Mouse (Mus musculus) C2C12 (cell line): ENCODE measurements around the gene Apob.

Source experiments
- CTCF ChIP-seq: IDR thresholded peaks from one replicate; pipeline ENCODE4 v1.5.1; 2011; ENCODE audit not compliant: control insufficient read depth, insufficient read depth, insufficient read length
- MAX ChIP-seq: IDR thresholded peaks from one replicate; pipeline ENCODE4 v1.6.1; 2011; ENCODE audit warnings: mild to moderate bottlenecking, control low read depth
- MYOD1 ChIP-seq: IDR thresholded peaks from one replicate; pipeline ENCODE4 v1.6.1; 2011; ENCODE audit warnings: low read depth; ENCODE audit not compliant: control insufficient read depth, insufficient read length
- MYOG ChIP-seq: IDR thresholded peaks from one replicate; pipeline ENCODE4 v1.6.1; 2011; ENCODE audit not compliant: control insufficient read depth, insufficient read length; ENCODE audit errors: extremely low read depth
- USF1 ChIP-seq: IDR thresholded peaks from one replicate; pipeline ENCODE4 v1.6.1; 2011; ENCODE audit warnings: low read depth, mild to moderate bottlenecking, control low read depth, moderate library complexity

GRCm38 (mm10) chr12:8030057-8030456 is 52.6 kb downstream of the Apob start:
- TF ChIP-seq USF1 (no peak), MYOG (no peak), CTCF (no peak), MAX (no peak), MYOD1 (no peak)
